Mouse (Mus musculus) hindbrain, embryonic 10.5 days (tissue): Measurements from ENCODE around the gene Cntn5. TPM values are rescaled to one million over a fixed set of nuclear protein-coding genes. Genes with fewer than 3 reads are reported as not detected.
A peak's percentile ranks its signal among the peaks of the same experiment; 100 is the strongest.

Source experiments
- DNase-seq: peaks from one replicate; pipeline ENCODE4 v3.0.0-alpha.2; 2017; ENCODE audit warnings: low spot score
- H3K27ac ChIP-seq: fragments of 300-500 bp; sonication (generic); 2 replicates; pipeline ENCODE4 v1.5.1; 2016; ENCODE audit warnings: mild to moderate bottlenecking, moderate library complexity
- H3K27me3 ChIP-seq: fragments of 300-500 bp; sonication (generic); 2 replicates; pipeline ENCODE4 v1.6.1; 2016; ENCODE audit warnings: mild to moderate bottlenecking; ENCODE audit not compliant: poor library complexity, insufficient read depth, severe bottlenecking
- H3K36me3 ChIP-seq: fragments of 300-500 bp; sonication (generic); 2 replicates; pipeline ENCODE4 v1.6.1; 2016; ENCODE audit warnings: mild to moderate bottlenecking, moderate library complexity
- H3K4me1 ChIP-seq: fragments of 300-500 bp; sonication (generic); replicated peaks from 2 replicates; pipeline ENCODE4 v1.6.1; 2016; ENCODE audit warnings: mild to moderate bottlenecking
- H3K4me3 ChIP-seq: fragments of 300-500 bp; sonication (generic); 2 replicates; pipeline ENCODE4 v1.5.1; 2016; ENCODE audit warnings: mild to moderate bottlenecking, moderate library complexity
- H3K9me3 ChIP-seq: fragments of 300-500 bp; sonication (generic); 2 replicates; pipeline ENCODE4 v1.6.1; 2016; ENCODE audit warnings: mild to moderate bottlenecking, moderate library complexity
- WGBS: fragments of 180-500 bp; shearing (Covaris S2); methylation state at CpG from one replicate; pipeline ENCODE4 v1.1.7; 2016; 5-methylcytosine and 5-hydroxymethylcytosine counted together
- polyA plus RNA-seq: library from polyadenylated mRNA; unstranded; fragments of >200 nt; fragmentation: Nextera tagmentation; extraction: Ambion mirVana; gene quantifications from 2 replicates; pipeline ENCODE4 v1.2.1, GENCODE M21; 2016

Gene Cntn5
- polyA plus RNA-seq, 1 experiment from 2014 or later, result 2.4 TPM

GRCm38 (mm10) chr9:10232066-10232465 lies 672.5 kb downstream of the Cntn5 start:
- no peaks in the 10 kb centered on the region for H3K36me3 ChIP-seq
- H3K4me3 ChIP-seq, result no peak overlapping the region
- no peak for DNase-seq
- WGBS, result 85% methylated on average over 1 of the region's 1 CpGs
- no peak overlapping the region for H3K27ac ChIP-seq
- peaks cover 4% of the 10 kb centered on the region; the same call in 1 of the 2 replicates for H3K4me1 ChIP-seq
- no peaks in the 10 kb centered on the region for H3K9me3 ChIP-seq
- H3K27me3 ChIP-seq, result no peaks in the 10 kb centered on the region

- DNase-seq, result peak; percentile 12
- H3K4me3 ChIP-seq, result no peak overlapping the region
- H3K27me3 ChIP-seq, result no peaks in the 10 kb centered on the region
- no peak overlapping the region for H3K27ac ChIP-seq
- peaks cover 4% of the 10 kb centered on the region; the same call in 1 of the 2 replicates for H3K4me1 ChIP-seq
- no peaks in the 10 kb centered on the region for H3K36me3 ChIP-seq
- no peaks in the 10 kb centered on the region for H3K9me3 ChIP-seq
Measured at GRCm38 (mm10) chr9:10230973-10231372, 673.6 kb downstream of the Cntn5 start.

- 50% methylated on average over 2 of the region's 2 CpGs for WGBS
- H3K27ac ChIP-seq, result no peak overlapping the region
- H3K9me3 ChIP-seq, result no peaks in the 10 kb centered on the region
- no peaks in the 10 kb centered on the region for H3K36me3 ChIP-seq
- H3K4me1 ChIP-seq, result peaks cover 4% of the 10 kb centered on the region; the same call in 1 of the 2 replicates
- no peak for DNase-seq
- H3K4me3 ChIP-seq, result no peak overlapping the region
- no peaks in the 10 kb centered on the region for H3K27me3 ChIP-seq
Measured at GRCm38 (mm10) chr9:10229716-10230115, 674.9 kb downstream of the Cntn5 start.

GRCm38 (mm10) chr9:10226013-10226412 lies 678.6 kb downstream of the Cntn5 start:
- peaks cover 4% of the 10 kb centered on the region; the same call in 1 of the 2 replicates for H3K4me1 ChIP-seq
- 60% methylated on average over 2 of the region's 2 CpGs for WGBS
- no peak for DNase-seq
- no peaks in the 10 kb centered on the region for H3K36me3 ChIP-seq
- H3K4me3 ChIP-seq, result no peak overlapping the region
- H3K27me3 ChIP-seq, result no peaks in the 10 kb centered on the region
- no peaks in the 10 kb centered on the region for H3K9me3 ChIP-seq
- no peak overlapping the region for H3K27ac ChIP-seq

- DNase-seq, result no peak
- Histone ChIP-seq H3K36me3 (no peaks in the 10 kb centered on the region), H3K27me3 (no peaks in the 10 kb centered on the region), H3K4me3 (no peak overlapping the region), H3K9me3 (no peaks in the 10 kb centered on the region), H3K27ac (no peak overlapping the region), H3K4me1 (no peaks in the 10 kb centered on the region)
Measured at GRCm38 (mm10) chr9:10186063-10186462, 718.5 kb downstream of the Cntn5 start.

GRCm38 (mm10) chr9:10170526-10170925 lies 734.0 kb downstream of the Cntn5 start:
- Histone ChIP-seq H3K36me3 (no peaks in the 10 kb centered on the region), H3K4me1 (no peaks in the 10 kb centered on the region), H3K9me3 (no peaks in the 10 kb centered on the region), H3K4me3 (no peak overlapping the region), H3K27me3 (no peaks in the 10 kb centered on the region), H3K27ac (no peak overlapping the region)
- DNase-seq, result no peak
- WGBS, result 95% methylated on average over 3 of the region's 3 CpGs

GRCm38 (mm10) chr9:10121350-10122057 lies 783.1 kb downstream of the Cntn5 start:
- Histone ChIP-seq H3K4me3 (no peak overlapping the region), H3K4me1 (no peaks in the 10 kb centered on the region), H3K27me3 (no peaks in the 10 kb centered on the region), H3K9me3 (no peaks in the 10 kb centered on the region), H3K27ac (no peak overlapping the region), H3K36me3 (no peaks in the 10 kb centered on the region)
- no peak for DNase-seq
- 93% methylated on average over 1 of the region's 1 CpGs for WGBS

- Histone ChIP-seq H3K9me3 (no peaks in the 10 kb centered on the region), H3K36me3 (no peaks in the 10 kb centered on the region), H3K27me3 (no peaks in the 10 kb centered on the region), H3K27ac (no peak overlapping the region), H3K4me1 (no peaks in the 10 kb centered on the region), H3K4me3 (no peak overlapping the region)
- no peak for DNase-seq
- WGBS, result 88% methylated on average over 1 of the region's 1 CpGs
Measured at GRCm38 (mm10) chr9:10116581-10116980, 788.0 kb downstream of the Cntn5 start.

GRCm38 (mm10) chr9:10109156-10109555 lies 795.4 kb downstream of the Cntn5 start:
- Histone ChIP-seq H3K27ac (no peak overlapping the region), H3K27me3 (no peaks in the 10 kb centered on the region), H3K9me3 (no peaks in the 10 kb centered on the region), H3K4me3 (no peak overlapping the region), H3K36me3 (no peaks in the 10 kb centered on the region), H3K4me1 (0 out of 2 replicates have a peak, but pooled peaks cover 3% of the 10 kb centered on the region)
- WGBS, result 95% methylated on average over 1 of the region's 1 CpGs
- DNase-seq, result no peak

GRCm38 (mm10) chr9:10107861-10108260 lies 796.7 kb downstream of the Cntn5 start:
- Histone ChIP-seq H3K27ac (no peak overlapping the region), H3K36me3 (no peaks in the 10 kb centered on the region), H3K4me3 (no peak overlapping the region), H3K27me3 (no peaks in the 10 kb centered on the region), H3K4me1 (0 out of 2 replicates have a peak, but pooled peaks cover 3% of the 10 kb centered on the region), H3K9me3 (no peaks in the 10 kb centered on the region)
- WGBS, result 66% methylated on average over 4 of the region's 4 CpGs
- DNase-seq, result no peak

- H3K9me3 ChIP-seq, result no peaks in the 10 kb centered on the region
- H3K36me3 ChIP-seq, result no peaks in the 10 kb centered on the region
- WGBS, result 64% methylated on average over 5 of the region's 5 CpGs
- no peaks in the 10 kb centered on the region for H3K27me3 ChIP-seq
- no peak overlapping the region for H3K4me3 ChIP-seq
- no peak for DNase-seq
- no peaks in the 10 kb centered on the region for H3K4me1 ChIP-seq
- no peak overlapping the region for H3K27ac ChIP-seq
Measured at GRCm38 (mm10) chr9:10101812-10102440, 802.6 kb downstream of the Cntn5 start.

- Histone ChIP-seq H3K4me1 (no peaks in the 10 kb centered on the region), H3K4me3 (no peak overlapping the region), H3K9me3 (no peaks in the 10 kb centered on the region), H3K27ac (no peak overlapping the region), H3K27me3 (no peaks in the 10 kb centered on the region), H3K36me3 (no peaks in the 10 kb centered on the region)
- no peak for DNase-seq
Measured at GRCm38 (mm10) chr9:10076282-10076681, 828.3 kb downstream of the Cntn5 start.

- H3K4me1 ChIP-seq, result no peaks in the 10 kb centered on the region
- no peak for DNase-seq
- no peaks in the 10 kb centered on the region for H3K36me3 ChIP-seq
Measured at GRCm38 (mm10) chr9:10073401-10073800, 831.2 kb downstream of the Cntn5 start.

More at GRCm38 (mm10) chr9:10073401-10073800, 831.2 kb downstream of the Cntn5 start:
- Histone ChIP-seq H3K9me3 (no peaks in the 10 kb centered on the region), H3K27me3 (no peaks in the 10 kb centered on the region), H3K27ac (no peak overlapping the region), H3K4me3 (no peak overlapping the region)
- 74% methylated on average over 4 of the region's 4 CpGs for WGBS
